Mouse (Mus musculus) G1E (cell line): ENCODE data around the gene Nbeal2.

Source experiments
- CTCF ChIP-seq: IDR thresholded peaks from 2 replicates; pipeline ENCODE4 v1.5.1; 2012; ENCODE audit warnings: low read depth, low read length, inconsistent platforms, mixed read lengths
- GATA1 ChIP-seq: IDR thresholded peaks from 2 replicates; pipeline ENCODE4 v1.6.1; 2012; ENCODE audit warnings: borderline replicate concordance, low read length, inconsistent platforms, mixed read lengths
- GATA2 ChIP-seq: IDR thresholded peaks from 2 replicates; pipeline ENCODE4 v1.6.1; 2012; ENCODE audit warnings: low read depth, low read length, inconsistent platforms, borderline replicate concordance

DNA sequence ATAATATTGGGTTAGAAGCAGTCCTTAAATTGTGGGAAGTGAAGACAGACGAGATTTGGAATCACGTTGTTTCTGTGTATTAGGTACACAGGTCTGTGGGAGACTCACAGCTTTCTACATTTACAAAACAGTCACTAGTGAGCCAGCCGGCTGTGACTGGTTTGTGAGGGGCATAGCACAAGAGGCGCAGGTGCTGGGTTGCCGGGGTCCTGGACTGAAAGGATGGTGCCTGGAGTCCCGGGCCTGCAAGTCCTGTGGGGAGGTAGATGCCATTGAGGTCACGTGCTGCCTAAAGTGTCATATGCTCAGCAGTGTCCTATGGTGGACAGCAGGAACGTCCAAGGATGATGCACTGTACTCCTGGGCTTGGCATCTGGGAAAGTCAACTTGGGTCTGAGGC lies 12.4 kb upstream of the Nbeal2 start:
- TF ChIP-seq GATA1 (no peak), CTCF (no peak), GATA2 (no peak)
